Mouse (Mus musculus): ENCODE measurements around the gene Psd4. TPM values are rescaled to one million over a fixed set of nuclear protein-coding genes. Genes with fewer than 3 reads are reported as not detected.

Psd4 gene
- polyA plus RNA-seq, 1 experiment from 2014 or later, result 4.6 TPM

DNA sequence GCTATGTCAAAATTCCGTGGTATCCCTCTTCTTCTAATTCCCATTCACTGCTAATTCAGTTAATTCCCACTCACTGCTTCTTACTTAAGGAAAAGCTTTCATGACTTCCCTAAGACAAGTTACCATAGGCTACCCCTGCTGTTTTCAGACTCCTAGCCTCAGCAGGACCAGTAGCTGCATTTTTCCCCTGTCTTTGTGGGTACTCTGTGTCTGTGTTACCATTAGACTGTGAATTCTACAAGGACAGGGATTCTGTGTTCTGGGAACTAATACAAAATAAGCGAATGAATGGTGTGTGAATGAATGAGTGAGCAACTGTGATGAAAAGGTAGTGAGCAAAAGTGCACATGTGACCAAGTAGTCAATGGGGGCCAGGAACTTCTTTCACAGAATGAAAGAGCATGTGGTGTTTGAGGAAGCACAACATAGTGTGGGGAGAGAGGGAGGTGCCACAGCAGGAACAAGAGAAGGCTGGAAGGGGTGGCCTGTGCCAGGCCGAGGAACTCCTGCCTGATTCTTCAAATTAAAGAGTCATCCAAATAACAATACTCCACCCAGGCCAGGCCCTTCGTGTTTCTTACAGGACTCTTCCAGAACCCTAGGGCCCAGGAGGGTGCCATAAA is 75.0 kb downstream of the Psd4 start:
- Histone ChIP-seq H3K4me3 (ENCODE audit: low read length) (no peak overlapping the region), H3K9me3 (ENCODE audit: control insufficient read depth, low read length) (no peaks in the 10 kb centered on the region), H3K9ac (ENCODE audit: low read depth, low read length) (no peak overlapping the region), H3K36me3 (ENCODE audit: control insufficient read depth, insufficient read depth, low read length) (peaks cover 56% of the 10 kb centered on the region), H3K4me2 (replicated peaks; ENCODE audit: low read depth, low read length) (no peak overlapping the region), H3K27ac (ENCODE audit: low read depth, low read length) (no peak overlapping the region), H3K4me1 (ENCODE audit: control insufficient read depth, insufficient read depth, low read length) (no peaks in the 10 kb centered on the region), H3K27me3 (ENCODE audit: control insufficient read depth, insufficient read depth, low read length) (no peaks in the 10 kb centered on the region)
- 66% methylated on average over 4 of the region's 4 CpGs for whole genome bisulfite sequencing
- ATAC-seq (ENCODE audit: low FRiP score, low TSS enrichment), result no peak

DNA sequence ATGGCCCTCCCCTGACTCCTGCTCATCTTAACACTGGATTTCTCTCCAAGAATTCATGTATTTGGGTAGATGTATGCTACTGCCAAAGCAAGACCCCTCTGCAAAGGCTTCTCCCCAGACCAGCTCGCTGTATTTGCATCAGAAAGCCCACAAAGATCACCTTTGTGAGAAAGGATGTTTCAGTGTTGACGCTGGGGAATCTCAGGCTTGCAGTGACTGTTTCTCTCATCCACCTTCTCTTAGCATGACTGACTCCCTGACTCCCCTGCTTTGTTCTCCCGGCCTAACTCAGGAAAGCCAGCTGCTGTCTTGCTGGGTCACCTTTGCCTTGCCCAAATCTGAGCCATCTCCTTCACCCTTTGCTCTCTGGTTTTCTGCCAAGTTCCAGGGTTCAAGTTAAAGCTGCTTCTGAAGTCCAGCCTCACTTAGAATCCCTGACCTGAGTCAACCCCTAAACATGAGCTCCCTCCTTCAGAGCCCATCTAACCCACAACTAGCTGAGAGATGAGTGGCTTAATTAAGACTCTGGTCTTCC is 75.9 kb downstream of the Psd4 start:
- H3K27ac ChIP-seq (ENCODE audit: low read depth, low read length), result no peak overlapping the region
- whole genome bisulfite sequencing, result 65% methylated on average over 3 of the region's 3 CpGs
- no peaks in the 10 kb centered on the region for H3K9me3 ChIP-seq (ENCODE audit: control insufficient read depth, low read length)
- no peaks in the 10 kb centered on the region for H3K27me3 ChIP-seq (ENCODE audit: control insufficient read depth, insufficient read depth, low read length)
- no peak overlapping the region for H3K4me3 ChIP-seq (ENCODE audit: low read length)
- no peaks in the 10 kb centered on the region for H3K4me1 ChIP-seq (ENCODE audit: control insufficient read depth, insufficient read depth, low read length)
- ATAC-seq (ENCODE audit: low FRiP score, low TSS enrichment), result no peak
- H3K36me3 ChIP-seq (ENCODE audit: control insufficient read depth, insufficient read depth, low read length), result peaks cover 51% of the 10 kb centered on the region
- no peak overlapping the region for H3K9ac ChIP-seq (ENCODE audit: low read depth, low read length)
- no peak overlapping the region for H3K4me2 ChIP-seq (replicated peaks; ENCODE audit: low read depth, low read length)

DNA sequence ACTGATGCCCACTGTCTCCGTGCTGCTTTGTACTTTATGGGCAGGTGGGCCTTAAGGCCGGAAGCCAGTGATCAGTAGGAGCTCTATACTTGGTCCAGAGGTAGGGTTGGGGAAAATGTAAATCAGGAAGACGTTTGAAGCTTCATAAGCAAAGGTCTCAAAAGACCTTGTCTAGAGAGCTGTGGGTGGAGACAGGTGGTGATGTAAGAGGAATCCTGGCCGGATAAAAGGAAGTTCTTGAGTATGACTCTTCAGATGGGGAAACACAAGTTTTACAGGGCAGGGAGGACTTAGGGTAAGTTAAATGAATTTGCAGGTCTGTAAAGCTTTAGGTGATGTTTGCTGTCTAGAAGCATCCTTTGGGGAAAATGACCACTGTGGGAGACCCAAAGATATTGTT is 81.7 kb downstream of the Psd4 start:
- no peak for ATAC-seq (ENCODE audit: low FRiP score, low TSS enrichment)
- Histone ChIP-seq H3K36me3 (ENCODE audit: control insufficient read depth, insufficient read depth, low read length) (peaks cover 9% of the 10 kb centered on the region; the same call in 1 of the 2 replicates), H3K27ac (ENCODE audit: low read depth, low read length) (no peak overlapping the region), H3K27me3 (ENCODE audit: control insufficient read depth, insufficient read depth, low read length) (no peaks in the 10 kb centered on the region), H3K4me2 (replicated peaks; ENCODE audit: low read depth, low read length) (no peak overlapping the region), H3K9me3 (ENCODE audit: control insufficient read depth, low read length) (no peaks in the 10 kb centered on the region), H3K4me3 (ENCODE audit: low read length) (no peak overlapping the region), H3K4me1 (ENCODE audit: control insufficient read depth, insufficient read depth, low read length) (peaks cover 7% of the 10 kb centered on the region; the same call in 1 of the 2 replicates), H3K9ac (ENCODE audit: low read depth, low read length) (no peak overlapping the region)
- 77% methylated on average over 4 of the region's 4 CpGs for WGBS

DNA sequence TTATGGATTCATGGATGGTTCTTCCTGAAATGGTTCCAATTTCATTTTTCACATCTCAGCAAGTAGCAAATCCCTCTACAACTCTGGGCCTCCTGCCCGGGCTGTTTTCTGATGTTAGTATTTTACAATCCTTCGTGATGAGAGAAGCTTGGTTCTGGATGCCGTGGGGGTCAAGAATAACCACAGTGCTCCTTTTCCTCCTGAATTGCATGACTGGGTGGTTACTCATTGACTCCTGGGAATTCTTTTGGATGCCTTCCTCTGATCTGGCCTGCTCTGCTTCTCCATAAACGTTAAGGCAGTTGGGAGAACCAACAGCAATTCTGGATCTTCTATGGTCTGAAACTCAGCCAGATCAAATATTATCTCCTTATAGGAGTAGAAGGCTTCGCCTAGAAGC is 85.8 kb downstream of the Psd4 start:
- no peaks in the 10 kb centered on the region for H3K9me3 ChIP-seq (ENCODE audit: control insufficient read depth, low read length)
- H3K27me3 ChIP-seq (ENCODE audit: control insufficient read depth, insufficient read depth, low read length), result no peaks in the 10 kb centered on the region
- peaks cover 22% of the 10 kb centered on the region for H3K4me1 ChIP-seq (ENCODE audit: control insufficient read depth, insufficient read depth, low read length)
- 0 out of 2 replicates have a peak, but pooled peaks have one; percentile 29 for ATAC-seq (ENCODE audit: low FRiP score, low TSS enrichment)
- WGBS, result 55% methylated on average over 5 of the region's 5 CpGs
- no peak overlapping the region for H3K4me2 ChIP-seq (replicated peaks; ENCODE audit: low read depth, low read length)
- H3K36me3 ChIP-seq (ENCODE audit: control insufficient read depth, insufficient read depth, low read length), result peaks cover 7% of the 10 kb centered on the region
- no peak overlapping the region for H3K9ac ChIP-seq (ENCODE audit: low read depth, low read length)
- no peak overlapping the region for H3K4me3 ChIP-seq (ENCODE audit: low read length)
- H3K27ac ChIP-seq (ENCODE audit: low read depth, low read length), result no peak overlapping the region

DNA sequence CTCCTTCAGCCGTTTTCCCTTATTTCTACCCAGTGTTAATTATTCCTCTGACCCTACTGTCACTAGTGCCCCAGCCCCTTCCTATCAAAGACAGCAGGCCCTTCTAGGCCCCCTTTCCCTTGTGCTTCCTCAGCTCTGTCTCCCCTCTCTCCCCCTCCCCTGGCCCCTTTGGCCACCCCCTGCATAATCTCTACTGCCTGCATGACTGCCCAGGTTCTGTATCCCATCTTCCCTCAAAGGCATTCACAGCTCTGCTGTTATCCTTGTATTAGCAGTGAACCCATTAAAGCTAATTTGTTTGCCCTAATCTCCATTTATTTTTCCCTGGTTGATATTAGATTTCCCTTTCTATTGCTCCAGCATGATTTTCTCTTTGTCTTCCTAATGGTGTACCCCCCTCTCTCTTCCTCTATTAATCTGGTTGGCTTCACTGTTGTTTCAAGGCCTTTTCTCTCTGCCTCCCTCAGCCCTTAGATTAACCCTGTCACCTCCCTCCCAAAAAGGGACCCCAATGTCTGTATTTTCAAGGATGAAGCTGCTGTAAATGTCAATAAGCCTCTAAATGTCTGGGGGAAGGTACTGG is 87.1 kb downstream of the Psd4 start:
- H3K4me2 ChIP-seq (replicated peaks; ENCODE audit: low read depth, low read length), result no peak overlapping the region
- peaks cover 22% of the 10 kb centered on the region for H3K4me1 ChIP-seq (ENCODE audit: control insufficient read depth, insufficient read depth, low read length)

DNA sequence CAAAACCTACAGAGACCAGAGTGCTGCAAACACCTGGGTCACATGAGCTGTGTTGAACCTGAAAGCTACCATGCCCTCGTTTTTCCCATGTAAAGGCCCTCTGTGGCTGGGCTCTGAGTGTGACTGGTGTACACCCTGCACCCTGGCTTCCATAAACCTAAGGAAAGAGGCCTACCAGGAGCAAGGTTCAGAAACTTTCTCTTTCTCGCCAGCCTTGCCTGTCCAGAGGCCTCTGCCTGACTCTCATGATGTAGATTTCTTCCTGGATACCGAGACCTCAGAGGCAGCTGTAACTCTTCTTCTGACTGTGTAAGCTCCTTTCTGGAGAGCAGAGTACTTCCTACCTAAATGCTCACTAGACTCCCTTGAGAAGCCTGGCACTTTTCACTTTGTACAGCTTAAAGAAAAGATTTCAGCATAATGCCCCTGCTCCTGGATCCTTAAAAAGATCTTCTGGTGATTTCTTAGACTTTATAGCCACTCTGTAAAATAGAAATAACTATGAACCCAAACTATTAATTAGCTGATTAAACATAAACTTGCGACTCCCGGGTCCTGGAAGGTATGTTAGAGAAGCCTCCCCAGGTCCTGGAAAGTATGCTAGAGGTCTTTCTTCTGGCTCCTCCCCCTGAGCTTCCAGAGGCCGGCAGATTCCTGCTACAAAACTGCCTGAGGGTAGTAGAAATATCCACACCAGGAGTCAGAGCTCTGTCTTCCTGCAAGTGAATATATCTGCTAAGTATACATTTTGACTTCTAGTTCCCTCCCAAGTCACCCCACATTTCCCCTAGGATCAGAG is 87.9 kb downstream of the Psd4 start:
- H3K4me2 ChIP-seq (replicated peaks; ENCODE audit: low read depth, low read length), result no peak overlapping the region
- peaks cover 22% of the 10 kb centered on the region for H3K4me1 ChIP-seq (ENCODE audit: control insufficient read depth, insufficient read depth, low read length)
- peak overlapping the region; percentile 76 for H3K27ac ChIP-seq (ENCODE audit: low read depth, low read length)
- H3K9ac ChIP-seq (ENCODE audit: low read depth, low read length), result no peak overlapping the region
- 0 out of 2 replicates have a peak, but pooled peaks have one; percentile 14 for ATAC-seq (ENCODE audit: low FRiP score, low TSS enrichment)
- no peaks in the 10 kb centered on the region for H3K27me3 ChIP-seq (ENCODE audit: control insufficient read depth, insufficient read depth, low read length)
- 25% methylated on average over 6 of the region's 6 CpGs for WGBS
- no peaks in the 10 kb centered on the region for H3K9me3 ChIP-seq (ENCODE audit: control insufficient read depth, low read length)
- H3K36me3 ChIP-seq (ENCODE audit: control insufficient read depth, insufficient read depth, low read length), result peaks cover 7% of the 10 kb centered on the region
- no peak overlapping the region for H3K4me3 ChIP-seq (ENCODE audit: low read length)

More for the DNA sequence above, 87.1 kb downstream of the Psd4 start:
- WGBS, result 15% methylated on average over 1 of the region's 1 CpGs
- peaks cover 7% of the 10 kb centered on the region for H3K36me3 ChIP-seq (ENCODE audit: control insufficient read depth, insufficient read depth, low read length)
- H3K9ac ChIP-seq (ENCODE audit: low read depth, low read length), result no peak overlapping the region
- no peak for ATAC-seq (ENCODE audit: low FRiP score, low TSS enrichment)
- no peaks in the 10 kb centered on the region for H3K9me3 ChIP-seq (ENCODE audit: control insufficient read depth, low read length)
- no peaks in the 10 kb centered on the region for H3K27me3 ChIP-seq (ENCODE audit: control insufficient read depth, insufficient read depth, low read length)
- H3K27ac ChIP-seq (ENCODE audit: low read depth, low read length), result no peak overlapping the region; the same call in 1 of the 2 replicates
- no peak overlapping the region for H3K4me3 ChIP-seq (ENCODE audit: low read length)

DNA sequence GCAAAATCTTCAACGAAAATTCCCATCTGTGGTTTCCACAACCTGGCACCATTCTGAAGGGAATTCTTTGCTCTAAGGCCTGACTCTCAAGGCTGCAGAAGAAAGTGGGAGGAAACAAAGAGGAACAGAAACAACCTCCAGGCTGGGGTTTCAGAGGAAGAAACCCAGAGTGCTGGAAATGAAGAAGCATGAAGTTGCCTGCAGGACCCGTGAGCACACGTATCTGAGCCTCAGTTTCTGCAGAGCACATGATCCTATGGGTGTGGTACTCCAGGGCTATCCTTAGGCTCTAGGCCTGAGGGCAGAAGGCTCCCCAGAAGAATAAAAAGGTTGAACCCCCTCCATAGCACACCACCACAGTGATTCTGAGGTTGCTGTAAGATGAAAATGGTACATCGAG is 89.5 kb downstream of the Psd4 start:
- Histone ChIP-seq H3K27ac (ENCODE audit: low read depth, low read length) (no peak overlapping the region), H3K9ac (ENCODE audit: low read depth, low read length) (no peak overlapping the region), H3K27me3 (ENCODE audit: control insufficient read depth, insufficient read depth, low read length) (no peaks in the 10 kb centered on the region), H3K4me2 (replicated peaks; ENCODE audit: low read depth, low read length) (no peak overlapping the region), H3K9me3 (ENCODE audit: control insufficient read depth, low read length) (no peaks in the 10 kb centered on the region), H3K36me3 (ENCODE audit: control insufficient read depth, insufficient read depth, low read length) (peaks cover 7% of the 10 kb centered on the region), H3K4me1 (ENCODE audit: control insufficient read depth, insufficient read depth, low read length) (peaks cover 25% of the 10 kb centered on the region), H3K4me3 (ENCODE audit: low read length) (no peak overlapping the region)
- 87% methylated on average over 4 of the region's 4 CpGs for WGBS
- ATAC-seq (ENCODE audit: low FRiP score, low TSS enrichment), result no peak

DNA sequence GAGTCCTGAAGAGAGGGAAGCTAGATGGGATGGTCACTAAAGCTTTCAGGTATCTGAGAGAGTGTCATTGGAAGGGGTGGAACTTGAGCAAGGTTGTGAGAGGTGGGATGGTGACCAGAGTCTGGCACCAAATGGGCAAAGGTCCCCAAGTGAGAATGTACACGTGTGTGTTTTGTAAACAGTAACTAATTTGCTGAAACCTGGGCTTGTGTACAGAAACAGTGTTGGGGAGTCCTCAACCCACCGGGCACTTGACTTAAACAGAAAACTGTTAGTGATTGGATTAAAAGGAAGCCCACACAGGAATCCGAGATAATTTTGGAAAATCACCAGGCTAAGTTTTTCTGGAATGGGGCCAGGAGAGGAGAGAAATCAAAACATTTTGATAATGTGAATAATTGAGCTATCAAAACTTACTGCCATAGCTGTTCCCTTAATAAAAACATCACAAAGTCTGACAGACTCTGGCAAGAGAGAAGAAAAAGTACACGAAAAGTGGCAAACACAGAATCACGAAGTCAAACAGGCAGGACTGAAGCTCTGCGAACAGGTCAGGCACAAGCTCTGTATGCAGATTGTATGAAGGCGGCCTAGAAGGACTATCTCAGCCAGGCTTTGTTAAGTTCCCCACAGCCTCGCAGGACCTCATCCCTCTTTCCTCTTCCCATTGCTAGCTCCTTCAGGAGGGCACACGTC is 92.9 kb downstream of the Psd4 start:
- WGBS, result 46% methylated on average over 9 of the region's 9 CpGs
- peak overlapping the region; percentile 39; the same call in 1 of the 2 replicates for H3K27ac ChIP-seq (ENCODE audit: low read depth, low read length)
- no peak overlapping the region for H3K4me3 ChIP-seq (ENCODE audit: low read length)
- H3K9ac ChIP-seq (ENCODE audit: low read depth, low read length), result no peak overlapping the region
- H3K4me1 ChIP-seq (ENCODE audit: control insufficient read depth, insufficient read depth, low read length), result peaks cover 14% of the 10 kb centered on the region; the same call in 1 of the 2 replicates
- H3K27me3 ChIP-seq (ENCODE audit: control insufficient read depth, insufficient read depth, low read length), result no peaks in the 10 kb centered on the region
- no peaks in the 10 kb centered on the region for H3K9me3 ChIP-seq (ENCODE audit: control insufficient read depth, low read length)
- peaks cover 4% of the 10 kb centered on the region; the same call in 1 of the 2 replicates for H3K36me3 ChIP-seq (ENCODE audit: control insufficient read depth, insufficient read depth, low read length)
- no peak for ATAC-seq (ENCODE audit: low FRiP score, low TSS enrichment)
- no peak overlapping the region for H3K4me2 ChIP-seq (replicated peaks; ENCODE audit: low read depth, low read length)
